In the genomic region with DNA sequence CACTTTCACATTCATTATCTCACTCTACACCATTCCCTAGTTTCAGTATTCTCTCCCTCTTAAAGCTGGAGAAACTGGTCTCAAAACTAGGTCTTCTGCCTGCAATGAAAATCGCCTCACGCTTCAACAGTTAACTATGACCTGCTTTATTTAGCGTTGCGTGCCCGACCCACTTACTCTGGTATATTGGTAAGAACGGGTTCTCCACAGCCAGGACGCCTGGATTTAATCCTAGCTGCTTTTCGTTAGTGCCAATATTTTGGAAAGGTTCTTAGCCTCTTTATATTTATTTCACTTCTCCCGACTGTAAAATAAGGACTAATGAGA, we compare ENCODE assay signal across 8 mouse cellular contexts. TPM values are rescaled to one million over a fixed set of nuclear protein-coding genes. Genes with fewer than 3 reads are reported as not detected.
DNase-seq lines count a peak whose midpoint lies in the region; ATAC-seq and TF ChIP-seq lines count a peak whose summit lies in the region.

No protein-coding gene starts in this region.

- H3K79me2 ChIP-seq in MEL (ENCODE audit: control insufficient read depth, insufficient read depth, low read length, poor library complexity) = peaks cover 28% of the 10 kb centered on the region

- peaks cover 7% of the 10 kb centered on the region; the same call in 1 of the 2 replicates for H3K4me1 ChIP-seq in kidney, adult 2 months (ENCODE audit: control insufficient read depth, insufficient read depth, low read length)
- peaks cover 7 to 10% of the 10 kb centered on the region in 2 experiments for H3K4me1 ChIP-seq in MEL (ENCODE audit: control insufficient read depth in 1 of 2, insufficient read depth in 2 of 2, low read length in 2 of 2)
- H3K4me1 ChIP-seq in heart, postnatal 0 days (ENCODE audit: control insufficient read depth, insufficient read depth) = peaks cover 17% of the 10 kb centered on the region
- peaks cover 12% of the 10 kb centered on the region for H3K4me1 ChIP-seq in midbrain, embryonic 11.5 days (ENCODE audit: control insufficient read depth, insufficient read depth, low read length)

- no peak for TF ChIP-seq RAD21 in MEL (IDR thresholded peaks at IDR 0.05; ENCODE audit: low read depth, low read length)

- H3K4me3 ChIP-seq in kidney, adult 2 months (ENCODE audit: insufficient read depth, low read depth, low read length) = peak overlapping the region; percentile 83
- peak overlapping the region; percentile 83 to 92 for H3K4me3 ChIP-seq in MEL (ENCODE audit: control insufficient read depth in 1 of 2, insufficient read depth in 1 of 2, low read depth in 2 of 2, low read length in 2 of 2)
- peak overlapping the region; percentile 95 for H3K4me3 ChIP-seq in heart, postnatal 0 days (ENCODE audit: low read depth, low read length)
- H3K4me3 ChIP-seq in midbrain, embryonic 11.5 days (ENCODE audit: low read depth, low read length) = peak overlapping the region; percentile 98

- peak; percentile 50 for ATAC-seq in heart, postnatal 0 days (ENCODE audit: insufficient read depth, low read depth)
- peak; percentile 51; the same call in 1 of the 2 replicates for ATAC-seq in midbrain, embryonic 11.5 days (ENCODE audit: low FRiP score)

- peak overlapping the region; percentile 96 for H3K4me2 ChIP-seq in heart, postnatal 0 days (ENCODE audit: low read depth, low read length)
- peak overlapping the region; percentile 76 for H3K4me2 ChIP-seq in midbrain, embryonic 11.5 days

- no peak for TF ChIP-seq POLR2A in kidney, adult 2 months (IDR thresholded peaks at IDR 0.05; ENCODE audit: low read depth, low read length)
- TF ChIP-seq POLR2A in MEL (IDR thresholded peaks at IDR 0.05; ENCODE audit: control insufficient read depth in 1 of 2, insufficient read depth in 1 of 2, low read depth in 1 of 2, low read length in 2 of 2, poor library complexity in 1 of 2) = no peak

- TF ChIP-seq EP300 in MEL (IDR thresholded peaks at IDR 0.05; ENCODE audit: low read depth in 1 of 2, low read length in 2 of 2) = peak in 1 of 2 experiments; percentile 31; a peak in 2 of 4 replicates
- TF ChIP-seq EP300 in heart, postnatal 0 days (IDR thresholded peaks at IDR 0.05; ENCODE audit: low read depth) = no peak

- DNase-seq in kidney, adult 2 months = no peak
- no peak for DNase-seq in kidney, adult 9 months
- no peak for DNase-seq in MEL (ENCODE audit: low read depth, low spot score)
- no peak for DNase-seq in heart, postnatal 0 days (ENCODE audit: low spot score)
- DNase-seq in midbrain, embryonic 11.5 days (ENCODE audit: low spot score, missing footprints) = no peak
- DNase-seq in ovary, postnatal 10 days (ENCODE audit: low spot score) = no peak
- DNase-seq in embryo, embryonic 10.5 days (ENCODE audit: low spot score) = no peak
- no peak for DNase-seq in thymus, postnatal 25 days

- peak overlapping the region; percentile 98 for H3K9ac ChIP-seq in MEL (ENCODE audit: control insufficient read depth, low read depth, low read length, poor library complexity, severe bottlenecking)
- peak overlapping the region; percentile 92 for H3K9ac ChIP-seq in heart, postnatal 0 days (replicated peaks; ENCODE audit: low read depth, low read length)
- H3K9ac ChIP-seq in midbrain, embryonic 11.5 days (ENCODE audit: low read length) = peak overlapping the region; percentile 97

- no peaks in the 10 kb centered on the region for H3K27me3 ChIP-seq in kidney, adult 2 months (replicated peaks; ENCODE audit: control insufficient read depth, insufficient read depth, low read length)
- no peaks in the 10 kb centered on the region for H3K27me3 ChIP-seq in MEL (ENCODE audit: control insufficient read depth in 1 of 2, insufficient read depth in 2 of 2, low read length in 2 of 2)
- no peaks in the 10 kb centered on the region for H3K27me3 ChIP-seq in heart, postnatal 0 days (ENCODE audit: control insufficient read depth, insufficient read depth, low read length)
- no peaks in the 10 kb centered on the region for H3K27me3 ChIP-seq in midbrain, embryonic 11.5 days (ENCODE audit: control insufficient read depth, insufficient read depth, low read length)

- 1% methylated on average over 9 of the region's 9 CpGs for WGBS in kidney, adult 2 months
- WGBS in heart, postnatal 0 days = 1% methylated on average over 9 of the region's 9 CpGs
- WGBS in midbrain, embryonic 11.5 days = 2% methylated on average over 9 of the region's 9 CpGs

- no peaks in the 10 kb centered on the region for H3K36me3 ChIP-seq in kidney, adult 2 months (ENCODE audit: control insufficient read depth, insufficient read depth, low read length)
- H3K36me3 ChIP-seq in MEL (ENCODE audit: control insufficient read depth in 1 of 2, insufficient read depth in 2 of 2, low read length in 2 of 2) = peaks cover 0 to 15% of the 10 kb centered on the region in 2 experiments; a peak in 2 of 4 replicates
- no peaks in the 10 kb centered on the region for H3K36me3 ChIP-seq in heart, postnatal 0 days (replicated peaks; ENCODE audit: control insufficient read depth, insufficient read depth, low read length)
- H3K36me3 ChIP-seq in midbrain, embryonic 11.5 days (ENCODE audit: control insufficient read depth, insufficient read depth, low read length) = no peaks in the 10 kb centered on the region

- no peaks in the 10 kb centered on the region for H3K9me3 ChIP-seq in MEL (replicated peaks; ENCODE audit: insufficient read depth, low read length)
- no peaks in the 10 kb centered on the region for H3K9me3 ChIP-seq in heart, postnatal 0 days (replicated peaks; ENCODE audit: control insufficient read depth, low read length)
- H3K9me3 ChIP-seq in midbrain, embryonic 11.5 days (ENCODE audit: control insufficient read depth, low read length) = no peaks in the 10 kb centered on the region

- peak overlapping the region; percentile 99 for H3K27ac ChIP-seq in kidney, adult 2 months (ENCODE audit: insufficient read depth, low read depth, low read length)
- H3K27ac ChIP-seq in MEL (ENCODE audit: control insufficient read depth, low read depth, low read length) = peak overlapping the region; percentile 100
- H3K27ac ChIP-seq in heart, postnatal 0 days (ENCODE audit: low read depth) = peak overlapping the region; percentile 99
- no peak overlapping the region; the same call in 1 of the 2 replicates for H3K27ac ChIP-seq in midbrain, embryonic 11.5 days (ENCODE audit: low read depth, low read length)

- TF ChIP-seq CTCF in kidney, adult 2 months (conservative IDR thresholded peaks at IDR 0.05; ENCODE audit: insufficient read depth, insufficient read length, low read depth, low read length) = no peak
- TF ChIP-seq CTCF in MEL (IDR thresholded peaks at IDR 0.05 in 2 of 3, conservative IDR thresholded peaks at IDR 0.05 in 1 of 3; ENCODE audit: control insufficient read depth in 1 of 3, insufficient read depth in 1 of 3, low read depth in 2 of 3, low read length in 3 of 3, poor library complexity in 1 of 3, severe bottlenecking in 1 of 3) = no peak
- no peak for TF ChIP-seq CTCF in heart, postnatal 0 days (IDR thresholded peaks at IDR 0.05; ENCODE audit: low read depth)

TF ChIP-seq in MEL, 35 proteins besides CTCF, POLR2A, EP300 and RAD21 (continues in another document):
- peak; percentile 82; the same call in 1 of the 2 replicates for TF ChIP-seq NELFE (IDR thresholded peaks at IDR 0.05; ENCODE audit: low read depth, low read length)
- TF ChIP-seq MAZ (IDR thresholded peaks at IDR 0.05; ENCODE audit: low read depth, low read length) = no peak
- no peak for TF ChIP-seq ELF1 (IDR thresholded peaks at IDR 0.05; ENCODE audit: low read depth, low read length)
- TF ChIP-seq SMC3 (IDR thresholded peaks at IDR 0.05; ENCODE audit: low read depth, low read length) = no peak
- TF ChIP-seq SIN3A (IDR thresholded peaks at IDR 0.05; ENCODE audit: low read length) = peak; percentile 76; the same call in 1 of the 2 replicates
- peak; percentile 32; the same call in 1 of the 2 replicates for TF ChIP-seq MYB (IDR thresholded peaks at IDR 0.05; ENCODE audit: low read depth, low read length)
- no peak for TF ChIP-seq TBP (IDR thresholded peaks at IDR 0.05; ENCODE audit: low read depth, low read length)
- TF ChIP-seq ZKSCAN1 (IDR thresholded peaks at IDR 0.05; ENCODE audit: low read depth, low read length) = no peak
- TF ChIP-seq TAL1 (IDR thresholded peaks at IDR 0.05; ENCODE audit: low read length) = no peak
- TF ChIP-seq KAT2A (conservative IDR thresholded peaks at IDR 0.05; ENCODE audit: low read depth, low read length) = no peak
- TF ChIP-seq ETS1 (IDR thresholded peaks at IDR 0.05; ENCODE audit: low read depth, low read length) = no peak
- TF ChIP-seq ZMIZ1 (IDR thresholded peaks at IDR 0.05; ENCODE audit: low read depth, low read length) = peak; percentile 62; the same call in 1 of the 2 replicates
- TF ChIP-seq ZNF384 (IDR thresholded peaks at IDR 0.05; ENCODE audit: low read depth, low read length) = no peak
- TF ChIP-seq ZC3H11A (IDR thresholded peaks at IDR 0.05; ENCODE audit: low read depth, low read length) = no peak

RNA-seq across cellular contexts. Expression of a gene that starts 0.3 kb away (rescaled TPM):
- 10.2 and 11.3 TPM in 2 replicates for polyA plus RNA-seq in kidney, adult 2 months (2012; rRNA removed)
- 11.6 and 11.9 TPM in 2 replicates for total RNA-seq in MEL (2012; rRNA removed)
- polyA plus RNA-seq in MEL (2012; ENCODE audit: insufficient read depth in 1 of 2, insufficient read length in 2 of 2, low read depth in 1 of 2, low replicate concordance in 2 of 2, missing spikeins in 1 of 2) = 10 to 100 TPM in 1 of 2 experiments, not detected in 1; 14.3 TPM
- total RNA-seq in heart, postnatal 0 days (2014; rRNA removed; ENCODE audit: low replicate concordance) = 17.4 and 22.5 TPM in 2 replicates
- polyA plus RNA-seq in heart, postnatal 0 days (2015; fragmentation: Nextera tagmentation; extraction: Ambion mirVana) = 16.8 and 18.5 TPM in 2 replicates
- 37.3 and 42.0 TPM in 2 replicates for polyA plus RNA-seq in midbrain, embryonic 11.5 days (2014; fragmentation: Nextera tagmentation; extraction: Ambion mirVana)

RNA-seq across cellular contexts. Expression of a gene that starts 6.6 kb away (rescaled TPM):
- 6.5 and 6.7 TPM in 2 replicates for polyA plus RNA-seq in kidney, adult 2 months (2012; rRNA removed)
- total RNA-seq in MEL (2012; rRNA removed) = 49.7 and 51.6 TPM in 2 replicates
- 10 to 100 TPM in 1 of 2 experiments, not detected in 1; 53.7 TPM for polyA plus RNA-seq in MEL (2012; ENCODE audit: insufficient read depth in 1 of 2, insufficient read length in 2 of 2, low read depth in 1 of 2, low replicate concordance in 2 of 2, missing spikeins in 1 of 2)
- total RNA-seq in heart, postnatal 0 days (2014; rRNA removed; ENCODE audit: low replicate concordance) = 11.3 and 14.8 TPM in 2 replicates
- 9.9 and 11.6 TPM in 2 replicates for polyA plus RNA-seq in heart, postnatal 0 days (2015; fragmentation: Nextera tagmentation; extraction: Ambion mirVana)
- polyA plus RNA-seq in midbrain, embryonic 11.5 days (2014; fragmentation: Nextera tagmentation; extraction: Ambion mirVana) = 30.0 and 35.0 TPM in 2 replicates

RNA-seq across cellular contexts. Expression of a gene that starts 43.3 kb away (rescaled TPM):
- 7.9 TPM in 2 replicates for polyA plus RNA-seq in kidney, adult 2 months (2012; rRNA removed)
- 0.04 TPM in 1 of 2 replicates, not detected in the other for total RNA-seq in MEL (2012; rRNA removed)
- polyA plus RNA-seq in MEL (2012; ENCODE audit: insufficient read depth in 1 of 2, insufficient read length in 2 of 2, low read depth in 1 of 2, low replicate concordance in 2 of 2, missing spikeins in 1 of 2) = not detected
- not detected in 2 replicates for total RNA-seq in heart, postnatal 0 days (2014; rRNA removed; ENCODE audit: low replicate concordance)
- polyA plus RNA-seq in heart, postnatal 0 days (2015; fragmentation: Nextera tagmentation; extraction: Ambion mirVana) = not detected in 2 replicates
- polyA plus RNA-seq in midbrain, embryonic 11.5 days (2014; fragmentation: Nextera tagmentation; extraction: Ambion mirVana) = not detected in 2 replicates
